Mouse (Mus musculus): ENCODE measurements at regions not wholly inside any gene's neighbourhood (a gene's known extent, or its start where the extent isn't known, plus 50 kb on each side); places are given as distances from the start of the nearest gene placed in this dataset.
"Not testable (repeated sequence)": the region's sequence is repeated elsewhere in the genome, so short reads cannot be mapped to it uniquely, and the experiment has no call there.

DNA sequence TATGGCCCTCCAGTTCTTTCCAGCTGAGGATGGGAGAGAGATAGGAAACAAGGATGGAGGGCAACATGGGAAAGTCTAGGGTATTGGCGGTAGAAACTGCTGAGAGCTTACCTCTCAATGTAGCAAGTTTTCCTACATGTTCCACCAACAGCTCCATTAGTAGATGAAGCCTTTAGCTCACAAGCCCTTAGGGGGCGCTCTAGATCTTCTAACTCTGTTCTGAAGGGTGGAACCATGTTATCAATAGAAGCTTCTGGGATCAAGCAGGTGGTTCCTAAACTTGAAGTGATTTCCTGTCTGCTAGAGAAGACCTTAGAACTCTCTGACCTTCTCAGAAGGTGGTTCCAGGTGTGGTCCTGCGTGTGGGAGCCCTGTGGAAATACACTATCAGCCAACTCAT is 154.2 kb upstream of the 1700012A03Rik start:
- H3K27ac ChIP-seq = no peak overlapping the region
- no peaks in the 10 kb centered on the region for H3K4me1 ChIP-seq
- no peak overlapping the region for H3K4me3 ChIP-seq
- 59% methylated on average over 3 of the region's 3 CpGs for WGBS
- H3K9ac ChIP-seq = no peak overlapping the region
- H3K4me2 ChIP-seq = no peak overlapping the region
- H3K27me3 ChIP-seq = no peaks in the 10 kb centered on the region
- H3K36me3 ChIP-seq = no peaks in the 10 kb centered on the region
- ATAC-seq (ENCODE audit: borderline replicate concordance, extremely low read depth, low FRiP score, low TSS enrichment) = no peak
- H3K9me3 ChIP-seq = no peaks in the 10 kb centered on the region

GRCm38 (mm10) chr6:31886931-31887330 is 163.1 kb upstream of the 1700012A03Rik start:
- H3K4me2 ChIP-seq = no peak overlapping the region
- H3K4me3 ChIP-seq = no peak overlapping the region
- H3K9me3 ChIP-seq = no peaks in the 10 kb centered on the region
- H3K27ac ChIP-seq = no peak overlapping the region
- WGBS = 2% methylated on average over 4 of the region's 4 CpGs
- no peaks in the 10 kb centered on the region for H3K36me3 ChIP-seq
- no peak overlapping the region for H3K9ac ChIP-seq
- H3K4me1 ChIP-seq = no peaks in the 10 kb centered on the region
- ATAC-seq (ENCODE audit: borderline replicate concordance, extremely low read depth, low FRiP score, low TSS enrichment) = no peak
- H3K27me3 ChIP-seq = no peaks in the 10 kb centered on the region

- H3K4me3 ChIP-seq; H3K4me1 ChIP-seq; H3K4me2 ChIP-seq; H3K9ac ChIP-seq; H3K27ac ChIP-seq; H3K27me3 ChIP-seq; ATAC-seq (ENCODE audit: borderline replicate concordance, extremely low read depth, low FRiP score, low TSS enrichment); H3K36me3 ChIP-seq; H3K9me3 ChIP-seq: not testable (repeated sequence)
- WGBS = 7% methylated on average over 1 of the region's 1 CpGs
These were observed 164.8 kb upstream of the 1700012A03Rik start for GRCm38 (mm10) chr6:31885196-31885595.

- Histone ChIP-seq H3K36me3 (no peaks in the 10 kb centered on the region), H3K4me3 (no peak overlapping the region), H3K27ac (no peak overlapping the region), H3K9me3 (no peaks in the 10 kb centered on the region), H3K4me1 (no peaks in the 10 kb centered on the region), H3K27me3 (no peaks in the 10 kb centered on the region), H3K9ac (no peak overlapping the region), H3K4me2 (no peak overlapping the region)
- 3% methylated on average over 2 of the region's 2 CpGs for whole genome bisulfite sequencing
- ATAC-seq (ENCODE audit: borderline replicate concordance, extremely low read depth, low FRiP score, low TSS enrichment) = no peak
These were observed 166.3 kb upstream of the 1700012A03Rik start for GRCm38 (mm10) chr6:31883726-31884125.

DNA sequence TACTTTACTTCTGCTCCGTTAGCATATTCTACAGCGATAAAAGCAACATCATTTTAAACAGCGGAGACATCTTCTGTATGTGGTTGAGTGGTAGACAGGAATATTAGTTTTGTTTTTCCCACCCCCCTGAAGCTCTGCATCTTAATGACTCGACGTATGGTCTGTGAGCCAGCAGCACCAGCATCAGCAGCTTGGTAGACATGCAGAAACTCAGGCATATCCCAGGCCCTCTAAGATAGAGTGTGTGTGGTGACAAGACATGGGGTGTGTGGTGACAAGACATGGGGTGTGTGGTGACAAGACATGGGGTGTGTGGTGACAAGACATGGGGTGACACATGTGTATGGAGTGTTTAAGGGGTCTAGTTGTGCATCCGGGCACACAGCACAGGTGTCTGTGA is 175.4 kb upstream of the 1700012A03Rik start:
- H3K9me3 ChIP-seq = no peaks in the 10 kb centered on the region
- no peaks in the 10 kb centered on the region for H3K27me3 ChIP-seq
- no peaks in the 10 kb centered on the region for H3K36me3 ChIP-seq
- H3K27ac ChIP-seq = no peak overlapping the region
- no peak overlapping the region for H3K4me3 ChIP-seq
- ATAC-seq (ENCODE audit: borderline replicate concordance, extremely low read depth, low FRiP score, low TSS enrichment) = no peak
- 77% methylated on average over 6 of the region's 6 CpGs for WGBS
- H3K9ac ChIP-seq = no peak overlapping the region
- H3K4me2 ChIP-seq = no peak overlapping the region
- no peaks in the 10 kb centered on the region for H3K4me1 ChIP-seq

DNA sequence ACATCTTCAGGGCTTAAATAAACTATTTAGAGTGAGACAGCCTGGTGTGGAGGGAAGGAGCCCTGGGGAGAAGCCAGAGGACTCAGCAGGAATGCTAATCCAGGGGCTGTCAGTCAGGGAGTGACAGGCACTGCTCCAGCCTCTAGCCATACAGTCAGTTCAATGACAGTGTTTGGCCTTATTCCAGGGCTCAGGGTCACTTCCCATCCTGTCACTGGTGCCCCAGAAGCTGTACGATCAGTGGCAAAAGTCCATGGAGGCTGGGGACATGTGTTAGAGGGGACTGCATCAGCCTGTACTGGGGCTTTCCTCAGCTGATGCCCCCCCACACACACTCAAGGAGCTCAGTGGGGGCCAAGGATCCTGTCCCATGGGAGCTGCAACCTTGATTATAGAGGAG is 176.1 kb upstream of the 1700012A03Rik start:
- no peak overlapping the region for H3K9ac ChIP-seq
- 23% methylated on average over 1 of the region's 1 CpGs for WGBS
- no peak overlapping the region for H3K4me3 ChIP-seq
- no peak overlapping the region for H3K4me2 ChIP-seq
- ATAC-seq (ENCODE audit: borderline replicate concordance, extremely low read depth, low FRiP score, low TSS enrichment) = no peak
- H3K36me3 ChIP-seq = no peaks in the 10 kb centered on the region
- no peaks in the 10 kb centered on the region for H3K9me3 ChIP-seq
- H3K27ac ChIP-seq = no peak overlapping the region
- H3K4me1 ChIP-seq = no peaks in the 10 kb centered on the region
- no peaks in the 10 kb centered on the region for H3K27me3 ChIP-seq

DNA sequence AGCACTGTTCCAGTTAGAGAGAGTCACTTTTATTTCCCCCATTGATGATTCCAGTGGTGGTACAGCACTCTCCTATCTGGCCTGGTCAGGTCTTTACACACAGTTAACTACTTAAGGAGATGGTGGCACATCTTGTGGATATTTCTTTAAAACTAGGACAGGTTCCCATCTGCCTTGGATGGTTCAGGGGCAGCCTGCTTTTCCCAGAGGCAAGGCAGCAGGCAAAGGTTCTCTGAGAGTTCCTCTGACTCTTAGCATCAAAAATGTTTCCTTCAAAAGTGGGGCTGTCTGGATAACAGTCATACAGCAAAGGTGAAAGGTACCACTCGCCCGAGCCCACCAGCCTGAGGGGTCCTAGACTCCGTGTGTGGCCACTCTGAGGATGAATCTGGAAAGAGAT is 178.3 kb upstream of the 1700012A03Rik start:
- ATAC-seq (ENCODE audit: borderline replicate concordance, extremely low read depth, low FRiP score, low TSS enrichment) = no peak
- 87% methylated on average over 3 of the region's 3 CpGs for WGBS

DNA sequence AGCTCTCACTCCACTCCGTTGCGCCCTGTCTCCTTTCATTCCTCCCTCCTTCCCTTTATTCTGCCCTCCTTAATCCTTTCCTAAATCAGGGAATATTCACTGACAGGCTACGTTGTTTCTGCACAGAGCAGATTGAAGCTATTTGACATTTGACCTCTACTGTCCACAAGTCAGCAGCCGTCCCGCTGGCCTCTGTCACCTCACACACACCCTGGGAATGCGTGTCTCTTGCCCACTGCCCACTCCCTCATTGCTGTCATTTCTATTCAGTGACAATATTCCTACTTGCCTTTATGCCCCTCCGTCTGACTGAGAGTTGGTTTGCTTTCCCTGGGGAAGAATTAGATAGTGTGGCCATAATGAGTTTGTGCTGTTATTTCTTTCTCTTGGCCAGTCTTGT is 188.1 kb upstream of the 1700012A03Rik start:
- WGBS = 35% methylated on average over 7 of the region's 7 CpGs
- Histone ChIP-seq H3K9me3 (no peaks in the 10 kb centered on the region), H3K36me3 (no peaks in the 10 kb centered on the region), H3K4me2 (no peak overlapping the region), H3K9ac (no peak overlapping the region), H3K4me3 (no peak overlapping the region), H3K27me3 (no peaks in the 10 kb centered on the region), H3K27ac (no peak overlapping the region), H3K4me1 (no peaks in the 10 kb centered on the region)
- ATAC-seq (ENCODE audit: borderline replicate concordance, extremely low read depth, low FRiP score, low TSS enrichment) = no peak

More for the DNA sequence above, 178.3 kb upstream of the 1700012A03Rik start:
- no peak overlapping the region for H3K9ac ChIP-seq
- no peaks in the 10 kb centered on the region for H3K36me3 ChIP-seq
- no peaks in the 10 kb centered on the region for H3K9me3 ChIP-seq
- no peak overlapping the region for H3K27ac ChIP-seq
- no peaks in the 10 kb centered on the region for H3K27me3 ChIP-seq
- H3K4me1 ChIP-seq = no peaks in the 10 kb centered on the region
- no peak overlapping the region for H3K4me2 ChIP-seq
- H3K4me3 ChIP-seq = no peak overlapping the region

GRCm38 (mm10) chr6:31859621-31860020 is 190.4 kb upstream of the 1700012A03Rik start:
- Histone ChIP-seq H3K9me3 (no peaks in the 10 kb centered on the region), H3K9ac (no peak overlapping the region), H3K27ac (no peak overlapping the region), H3K4me1 (no peaks in the 10 kb centered on the region), H3K27me3 (no peaks in the 10 kb centered on the region), H3K4me3 (no peak overlapping the region), H3K4me2 (no peak overlapping the region), H3K36me3 (no peaks in the 10 kb centered on the region)
- WGBS = 74% methylated on average over 3 of the region's 3 CpGs
- ATAC-seq (ENCODE audit: borderline replicate concordance, extremely low read depth, low FRiP score, low TSS enrichment) = no peak

DNA sequence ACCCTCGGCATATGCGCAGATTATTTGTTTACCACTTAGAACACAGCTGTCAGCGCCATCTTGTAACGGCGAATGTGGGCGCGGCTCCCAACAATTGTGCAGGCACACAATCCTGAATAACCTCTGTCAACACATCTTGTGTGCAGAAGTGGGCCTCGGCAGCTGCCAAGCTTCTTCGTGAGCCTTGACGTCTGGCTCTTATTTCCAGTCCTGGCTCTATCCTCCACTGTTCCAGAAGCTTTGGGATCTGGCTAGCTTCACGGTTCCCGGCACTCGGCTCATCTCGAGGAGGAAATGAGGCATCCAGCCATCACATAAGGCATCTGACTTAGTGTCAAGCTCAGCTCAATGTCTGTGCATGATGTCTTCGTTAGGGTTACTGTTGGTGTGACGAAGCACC is 195.8 kb upstream of the 1700012A03Rik start:
- ATAC-seq (ENCODE audit: borderline replicate concordance, extremely low read depth, low FRiP score, low TSS enrichment) = no peak
- H3K4me3 ChIP-seq = no peak overlapping the region
- no peaks in the 10 kb centered on the region for H3K36me3 ChIP-seq
- no peaks in the 10 kb centered on the region for H3K4me1 ChIP-seq
- WGBS = 92% methylated on average over 14 of the region's 16 CpGs
- no peak overlapping the region for H3K9ac ChIP-seq
- no peaks in the 10 kb centered on the region for H3K9me3 ChIP-seq
- no peak overlapping the region for H3K27ac ChIP-seq
- no peaks in the 10 kb centered on the region for H3K27me3 ChIP-seq
- no peak overlapping the region for H3K4me2 ChIP-seq

DNA sequence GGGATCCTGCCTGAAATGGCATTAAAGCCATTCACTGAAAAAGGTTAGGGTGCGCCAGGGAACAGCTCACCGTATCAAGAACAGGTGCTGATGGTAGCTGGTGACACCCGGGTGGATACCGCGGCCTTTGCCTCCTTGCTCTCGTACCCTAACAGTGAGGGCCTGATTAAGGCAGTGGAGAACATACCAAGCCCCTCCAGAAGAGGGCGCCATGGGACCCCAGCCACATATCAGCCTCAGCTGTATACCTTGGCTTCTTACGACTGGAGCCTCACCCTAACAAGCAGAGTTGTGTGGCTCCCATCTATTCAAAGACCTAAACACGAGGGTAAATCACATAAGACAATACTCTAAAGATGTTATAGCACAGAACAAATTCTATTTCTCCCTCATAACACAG is 203.7 kb upstream of the 1700012A03Rik start:
- no peak overlapping the region for H3K9ac ChIP-seq
- H3K4me1 ChIP-seq = no peaks in the 10 kb centered on the region
- H3K4me2 ChIP-seq = no peak overlapping the region
- H3K4me3 ChIP-seq = no peak overlapping the region
- no peak overlapping the region for H3K27ac ChIP-seq
- no peaks in the 10 kb centered on the region for H3K9me3 ChIP-seq
- H3K27me3 ChIP-seq = no peaks in the 10 kb centered on the region
- WGBS = 82% methylated on average over 9 of the region's 9 CpGs
- ATAC-seq (ENCODE audit: borderline replicate concordance, extremely low read depth, low FRiP score, low TSS enrichment) = no peak
- H3K36me3 ChIP-seq = no peaks in the 10 kb centered on the region

DNA sequence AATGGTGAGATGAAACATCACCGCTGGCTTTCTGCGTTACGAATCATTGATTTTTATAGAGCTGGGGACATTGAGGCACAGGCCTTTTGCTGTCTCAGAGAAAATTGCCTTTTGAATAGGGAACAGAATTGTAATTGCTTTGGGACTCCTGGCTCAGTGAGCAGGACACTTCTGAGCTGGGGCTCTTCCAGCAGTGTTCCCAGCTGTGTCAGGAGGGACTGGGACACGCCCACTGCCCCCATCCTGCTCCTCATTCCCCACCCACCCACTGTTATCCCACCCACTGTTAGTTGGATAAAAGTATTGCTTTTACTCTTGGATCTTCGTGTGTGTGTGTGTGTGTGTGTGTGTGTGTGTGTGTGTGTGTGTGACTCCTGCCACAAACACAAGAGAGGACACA is 204.4 kb upstream of the 1700012A03Rik start:
- H3K27ac ChIP-seq = no peak overlapping the region
- H3K36me3 ChIP-seq = no peaks in the 10 kb centered on the region
- no peaks in the 10 kb centered on the region for H3K27me3 ChIP-seq
- no peaks in the 10 kb centered on the region for H3K9me3 ChIP-seq
- H3K9ac ChIP-seq = no peak overlapping the region
- ATAC-seq (ENCODE audit: borderline replicate concordance, extremely low read depth, low FRiP score, low TSS enrichment) = no peak
- no peak overlapping the region for H3K4me3 ChIP-seq
- H3K4me2 ChIP-seq = no peak overlapping the region
- 78% methylated on average over 5 of the region's 5 CpGs for WGBS
- H3K4me1 ChIP-seq = no peaks in the 10 kb centered on the region

DNA sequence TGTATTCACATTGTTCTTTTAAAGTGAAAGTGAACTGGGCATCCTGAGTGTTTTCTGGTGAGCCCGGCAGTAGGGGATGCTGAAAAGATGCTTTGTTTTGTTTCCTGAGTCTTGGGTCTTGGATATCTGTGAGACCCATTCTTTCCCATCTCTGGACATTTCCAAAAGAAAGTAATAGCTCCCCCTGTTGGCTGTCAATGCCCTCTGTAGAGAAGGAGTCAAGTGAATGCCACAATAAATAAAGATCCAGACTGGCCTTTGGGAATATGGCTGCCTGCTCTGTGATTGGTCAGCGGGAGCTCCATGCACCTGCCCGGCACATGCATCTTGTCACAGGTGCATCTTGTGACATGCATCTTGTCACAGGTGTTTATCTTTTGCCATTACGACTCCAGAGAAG is 209.4 kb upstream of the 1700012A03Rik start:
- Histone ChIP-seq H3K27ac (no peak overlapping the region), H3K36me3 (no peaks in the 10 kb centered on the region), H3K4me3 (no peak overlapping the region), H3K4me1 (no peaks in the 10 kb centered on the region), H3K27me3 (no peaks in the 10 kb centered on the region), H3K4me2 (no peak overlapping the region), H3K9me3 (no peaks in the 10 kb centered on the region), H3K9ac (no peak overlapping the region)
- 86% methylated on average over 4 of the region's 4 CpGs for WGBS
- ATAC-seq (ENCODE audit: borderline replicate concordance, extremely low read depth, low FRiP score, low TSS enrichment) = no peak
